Mouse (Mus musculus) hindlimb bud, embryonic 11.5 days (tissue): ENCODE measurements around the gene Arl8a.
"Not testable (repeated sequence)": the region's sequence is repeated elsewhere in the genome, so short reads cannot be mapped to it uniquely, and the experiment has no call there.

ENCODE experiments used
- DNase-seq: peaks from one replicate; pipeline ENCODE4 v3.0.0-alpha.2; 2012; ENCODE audit warnings: low read depth, low spot score; ENCODE audit errors: extremely low spot score

Gene Arl8a

GRCm38 (mm10) chr1:135146077-135146945, at the start of gene Arl8a:
Arl8a (plus strand) TSS chr1:135146824.
- DNase-seq: no peak

GRCm38 (mm10) chr1:135097441-135097840, 49.2 kb upstream of the Arl8a start:
- DNase-seq: no peak

- no peak for DNase-seq
Observed at GRCm38 (mm10) chr1:135098441-135098840, 48.2 kb upstream of the Arl8a start.

- DNase-seq: no peak
Observed at GRCm38 (mm10) chr1:135100400-135100799, 46.2 kb upstream of the Arl8a start.

GRCm38 (mm10) chr1:135105124-135105523, 41.5 kb upstream of the Arl8a start, which contains the start of gene Lgr6:
Lgr6 (minus strand) TSS chr1:135105276.
- DNase-seq: no peak

GRCm38 (mm10) chr1:135105951-135106350, 40.7 kb upstream of the Arl8a start:
- no peak for DNase-seq

- DNase-seq: no peak
Observed at GRCm38 (mm10) chr1:135108611-135109010, 38.0 kb upstream of the Arl8a start.

- peak; percentile 52 for DNase-seq
Observed at GRCm38 (mm10) chr1:135110075-135110474, 36.5 kb upstream of the Arl8a start.

- not testable (repeated sequence) for DNase-seq
Observed at GRCm38 (mm10) chr1:135111271-135111670, 35.4 kb upstream of the Arl8a start.

- no peak for DNase-seq
Observed at GRCm38 (mm10) chr1:135112661-135113060, 34.0 kb upstream of the Arl8a start.

- DNase-seq: no peak
Observed at GRCm38 (mm10) chr1:135124573-135125363, 21.9 kb upstream of the Arl8a start.

GRCm38 (mm10) chr1:135125990-135126389, 20.6 kb upstream of the Arl8a start:
- DNase-seq: no peak

GRCm38 (mm10) chr1:135126443-135127027, 20.1 kb upstream of the Arl8a start:
- DNase-seq: no peak

- DNase-seq: no peak
Observed at GRCm38 (mm10) chr1:135128011-135128441, 18.6 kb upstream of the Arl8a start.

GRCm38 (mm10) chr1:135128986-135129385, 17.6 kb upstream of the Arl8a start:
- DNase-seq: no peak

GRCm38 (mm10) chr1:135129543-135130183, 17.0 kb upstream of the Arl8a start:
- no peak for DNase-seq

- no peak for DNase-seq
Observed at GRCm38 (mm10) chr1:135130376-135131018, 16.1 kb upstream of the Arl8a start.

- no peak for DNase-seq
Observed at GRCm38 (mm10) chr1:135131034-135131433, 15.6 kb upstream of the Arl8a start.

GRCm38 (mm10) chr1:135131560-135131959, 15.1 kb upstream of the Arl8a start:
- DNase-seq: no peak

- no peak for DNase-seq
Observed at GRCm38 (mm10) chr1:135132473-135132872, 14.2 kb upstream of the Arl8a start, which contains the start of gene Ptpn7. Ptpn7 (plus strand) TSS chr1:135132700.
